Mouse (Mus musculus): ENCODE measurements at regions not wholly inside any gene's neighbourhood (a gene's known extent, or its start where the extent isn't known, plus 50 kb on each side); places are given as distances from the start of the nearest gene placed in this dataset.

DNA sequence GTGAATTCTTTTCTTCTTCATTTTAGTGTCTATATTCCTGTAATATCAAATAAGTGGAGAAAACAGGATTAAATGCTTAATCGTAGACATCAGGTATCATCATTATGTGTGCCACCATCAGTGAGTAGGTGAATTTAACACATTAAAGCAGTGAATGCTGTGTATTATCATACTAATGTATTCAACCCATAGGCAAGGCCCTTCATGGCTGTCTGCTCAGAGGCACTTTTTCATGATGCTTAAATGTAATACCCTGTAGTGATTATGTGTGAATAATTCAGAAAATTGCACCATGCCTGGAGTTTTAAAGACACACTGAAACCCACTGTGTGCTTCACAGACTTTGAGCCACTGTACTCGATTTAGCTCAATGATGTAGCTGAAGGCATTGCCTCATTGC lies 583.2 kb upstream of the Robo1 start:
- no peak for ATAC-seq (ENCODE audit: insufficient read depth, low FRiP score)
- WGBS = 78% methylated on average over 2 of the region's 2 CpGs
- no peak overlapping the region for H3K27ac ChIP-seq (ENCODE audit: low read length)

DNA sequence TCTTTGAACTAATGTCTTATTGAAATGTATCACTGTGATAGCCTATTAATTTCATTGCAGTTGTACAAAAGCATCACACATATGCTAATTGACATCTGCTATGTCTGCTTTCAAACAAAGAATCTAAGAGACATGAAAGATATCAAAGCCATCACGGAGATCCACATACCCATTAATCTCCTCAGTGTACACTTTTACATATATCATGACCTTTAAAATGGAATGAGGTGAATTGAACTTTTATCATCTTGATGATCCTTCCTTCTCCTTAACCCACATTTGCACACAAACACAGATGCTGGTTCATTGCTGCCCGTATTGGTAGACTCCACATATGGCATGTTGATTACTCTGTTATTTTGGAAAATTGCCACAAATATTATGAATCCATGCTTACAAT lies 570.2 kb upstream of the Robo1 start:
- H3K4me3 ChIP-seq (replicated peaks; ENCODE audit: low read length) = no peak overlapping the region
- H3K27ac ChIP-seq (ENCODE audit: low read length) = no peak overlapping the region
- no peak overlapping the region for H3K4me2 ChIP-seq (ENCODE audit: low read depth, low read length)
- no peaks in the 10 kb centered on the region for H3K27me3 ChIP-seq (ENCODE audit: control insufficient read depth, insufficient read depth, low read length)
- WGBS = 75% methylated on average over 2 of the region's 2 CpGs
- no peak overlapping the region for H3K9ac ChIP-seq (ENCODE audit: low read length)
- H3K9me3 ChIP-seq (replicated peaks; ENCODE audit: control insufficient read depth, low read length) = no peaks in the 10 kb centered on the region
- no peaks in the 10 kb centered on the region for H3K4me1 ChIP-seq (ENCODE audit: control insufficient read depth, insufficient read depth, low read length)
- no peaks in the 10 kb centered on the region for H3K36me3 ChIP-seq (ENCODE audit: control insufficient read depth, insufficient read depth, low read length)
- no peak for ATAC-seq (ENCODE audit: insufficient read depth, low FRiP score)

More for the DNA sequence above, 583.2 kb upstream of the Robo1 start:
- no peak overlapping the region for H3K4me2 ChIP-seq (ENCODE audit: low read depth, low read length)
- H3K4me3 ChIP-seq (replicated peaks; ENCODE audit: low read length) = no peak overlapping the region
- H3K9ac ChIP-seq (ENCODE audit: low read length) = no peak overlapping the region
- no peaks in the 10 kb centered on the region for H3K27me3 ChIP-seq (ENCODE audit: control insufficient read depth, insufficient read depth, low read length)
- no peaks in the 10 kb centered on the region for H3K36me3 ChIP-seq (ENCODE audit: control insufficient read depth, insufficient read depth, low read length)
- H3K4me1 ChIP-seq (ENCODE audit: control insufficient read depth, insufficient read depth, low read length) = no peaks in the 10 kb centered on the region
- no peaks in the 10 kb centered on the region for H3K9me3 ChIP-seq (replicated peaks; ENCODE audit: control insufficient read depth, low read length)

DNA sequence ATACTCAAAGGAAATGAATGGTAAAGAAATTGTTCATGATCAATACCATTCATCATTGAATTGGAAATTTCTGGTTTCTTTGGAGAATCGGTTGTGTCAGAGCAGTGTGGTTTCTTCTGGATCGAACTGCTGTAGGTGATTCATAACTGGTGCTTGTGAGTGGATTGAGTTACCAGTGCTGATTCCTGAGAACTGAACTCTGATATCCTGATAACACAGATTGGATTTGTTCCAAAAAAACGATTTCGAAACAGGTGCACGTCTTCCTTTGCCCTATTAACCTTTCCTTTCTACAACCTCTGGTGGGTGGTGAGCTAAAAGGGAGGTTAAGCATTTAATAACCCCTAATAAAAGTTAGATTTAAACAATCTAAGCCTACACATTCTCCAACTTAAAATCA lies 569.0 kb upstream of the Robo1 start:
- Histone ChIP-seq H3K4me2 (ENCODE audit: low read depth, low read length) (no peak overlapping the region), H3K9ac (ENCODE audit: low read length) (no peak overlapping the region), H3K36me3 (ENCODE audit: control insufficient read depth, insufficient read depth, low read length) (no peaks in the 10 kb centered on the region), H3K27ac (ENCODE audit: low read length) (no peak overlapping the region), H3K4me1 (ENCODE audit: control insufficient read depth, insufficient read depth, low read length) (no peaks in the 10 kb centered on the region), H3K4me3 (replicated peaks; ENCODE audit: low read length) (no peak overlapping the region), H3K27me3 (ENCODE audit: control insufficient read depth, insufficient read depth, low read length) (no peaks in the 10 kb centered on the region), H3K9me3 (replicated peaks; ENCODE audit: control insufficient read depth, low read length) (no peaks in the 10 kb centered on the region)
- 81% methylated on average over 5 of the region's 5 CpGs for WGBS
- ATAC-seq (ENCODE audit: insufficient read depth, low FRiP score) = no peak

DNA sequence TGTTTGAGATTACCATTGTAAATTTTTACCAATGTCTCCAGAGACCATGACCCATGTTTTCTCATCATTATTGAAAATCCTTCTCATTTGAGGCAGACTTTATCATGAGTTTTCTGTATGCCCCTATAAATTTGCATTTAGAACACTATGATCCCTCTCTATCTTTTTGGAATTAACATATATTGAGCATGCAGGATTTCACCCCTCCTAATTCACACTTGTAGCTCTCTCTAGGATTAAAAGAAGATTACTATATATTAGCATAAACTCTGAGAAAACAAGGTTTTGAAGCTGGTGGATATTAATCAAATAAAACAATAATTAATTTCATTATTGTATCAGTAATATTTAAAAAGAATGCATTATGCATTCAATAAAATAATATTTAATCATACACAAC lies 527.2 kb upstream of the Robo1 start:
- Histone ChIP-seq H3K36me3 (ENCODE audit: control insufficient read depth, insufficient read depth, low read length) (no peaks in the 10 kb centered on the region), H3K9me3 (replicated peaks; ENCODE audit: control insufficient read depth, low read length) (no peaks in the 10 kb centered on the region), H3K27ac (ENCODE audit: low read length) (no peak overlapping the region), H3K4me3 (replicated peaks; ENCODE audit: low read length) (no peak overlapping the region), H3K9ac (ENCODE audit: low read length) (no peak overlapping the region), H3K27me3 (ENCODE audit: control insufficient read depth, insufficient read depth, low read length) (no peaks in the 10 kb centered on the region), H3K4me2 (ENCODE audit: low read depth, low read length) (no peak overlapping the region), H3K4me1 (ENCODE audit: control insufficient read depth, insufficient read depth, low read length) (no peaks in the 10 kb centered on the region)
- no peak for ATAC-seq (ENCODE audit: insufficient read depth, low FRiP score)

DNA sequence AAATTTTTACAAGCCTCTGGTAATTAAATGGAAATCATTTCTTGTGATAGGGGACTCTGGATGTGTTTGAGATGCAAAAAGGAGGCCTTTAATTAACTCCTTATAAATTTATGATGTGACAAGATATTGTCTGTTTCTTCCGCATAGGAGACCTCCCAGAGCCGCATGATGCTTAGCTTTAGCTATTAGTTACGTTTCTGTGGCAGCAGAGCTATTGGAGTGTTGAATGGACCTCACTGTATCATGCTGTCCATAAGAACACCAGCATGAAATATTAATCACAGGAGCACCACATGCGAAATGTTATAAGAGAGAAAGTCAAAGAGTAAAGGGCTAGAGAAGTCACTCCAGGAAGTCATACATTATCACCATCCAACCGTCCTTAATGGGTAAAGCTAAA lies 495.3 kb upstream of the Robo1 start:
- no peak for ATAC-seq (ENCODE audit: insufficient read depth, low FRiP score)
- Histone ChIP-seq H3K27ac (ENCODE audit: low read length) (no peak overlapping the region), H3K9me3 (replicated peaks; ENCODE audit: control insufficient read depth, low read length) (no peaks in the 10 kb centered on the region), H3K4me3 (replicated peaks; ENCODE audit: low read length) (no peak overlapping the region), H3K9ac (ENCODE audit: low read length) (no peak overlapping the region), H3K27me3 (ENCODE audit: control insufficient read depth, insufficient read depth, low read length) (no peaks in the 10 kb centered on the region), H3K36me3 (ENCODE audit: control insufficient read depth, insufficient read depth, low read length) (no peaks in the 10 kb centered on the region), H3K4me2 (ENCODE audit: low read depth, low read length) (no peak overlapping the region), H3K4me1 (ENCODE audit: control insufficient read depth, insufficient read depth, low read length) (no peaks in the 10 kb centered on the region)
- WGBS = 70% methylated on average over 5 of the region's 5 CpGs

DNA sequence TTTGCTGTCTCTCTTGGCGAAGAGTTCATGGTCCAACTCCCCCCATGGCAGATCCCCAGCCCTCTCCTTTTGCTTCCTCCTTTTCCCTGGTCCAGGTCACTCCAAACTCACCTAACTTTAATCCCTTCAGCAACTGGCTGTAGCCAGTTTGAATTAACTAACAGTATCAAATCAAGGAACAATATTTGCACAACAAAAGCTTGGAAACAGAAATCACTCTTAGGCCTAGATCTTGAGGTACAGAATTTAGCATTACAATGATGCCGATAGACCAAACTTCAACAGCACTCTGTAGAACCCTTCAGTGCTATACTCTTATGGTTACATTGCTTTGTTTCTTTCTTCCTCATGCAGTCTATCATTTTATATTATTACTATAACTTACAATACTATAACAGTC lies 472.8 kb upstream of the Robo1 start:
- Histone ChIP-seq H3K4me1 (ENCODE audit: control insufficient read depth, insufficient read depth, low read length) (no peaks in the 10 kb centered on the region), H3K9me3 (replicated peaks; ENCODE audit: control insufficient read depth, low read length) (no peaks in the 10 kb centered on the region), H3K4me2 (ENCODE audit: low read depth, low read length) (no peak overlapping the region), H3K36me3 (ENCODE audit: control insufficient read depth, insufficient read depth, low read length) (no peaks in the 10 kb centered on the region), H3K27me3 (ENCODE audit: control insufficient read depth, insufficient read depth, low read length) (no peaks in the 10 kb centered on the region), H3K4me3 (replicated peaks; ENCODE audit: low read length) (no peak overlapping the region), H3K27ac (ENCODE audit: low read length) (no peak overlapping the region), H3K9ac (ENCODE audit: low read length) (no peak overlapping the region)
- 96% methylated on average over 2 of the region's 2 CpGs for WGBS
- ATAC-seq (ENCODE audit: insufficient read depth, low FRiP score) = no peak

DNA sequence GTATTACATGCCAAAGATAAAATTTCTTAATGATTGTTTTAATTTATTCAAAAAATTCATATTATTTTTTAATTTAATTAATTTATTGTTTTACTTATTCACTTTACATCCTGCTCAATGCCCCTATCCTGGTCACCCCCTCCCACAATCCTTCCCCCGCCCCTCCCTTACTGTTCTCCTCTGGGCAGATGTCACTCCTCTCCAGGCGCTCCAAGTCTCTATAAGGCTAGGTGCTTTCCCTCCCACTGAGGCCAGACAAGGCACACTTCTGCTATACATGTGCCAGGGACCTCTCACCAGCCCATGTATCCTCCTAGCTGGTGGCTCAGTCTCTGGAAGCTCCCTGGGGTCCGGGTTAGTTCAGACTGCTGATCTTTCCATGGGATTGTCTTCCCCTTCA lies 458.0 kb upstream of the Robo1 start:
- 84% methylated on average over 3 of the region's 3 CpGs for WGBS
- no peaks in the 10 kb centered on the region for H3K36me3 ChIP-seq (ENCODE audit: control insufficient read depth, insufficient read depth, low read length)
- no peaks in the 10 kb centered on the region for H3K9me3 ChIP-seq (replicated peaks; ENCODE audit: control insufficient read depth, low read length)
- H3K27me3 ChIP-seq (ENCODE audit: control insufficient read depth, insufficient read depth, low read length) = no peaks in the 10 kb centered on the region
- no peak overlapping the region for H3K27ac ChIP-seq (ENCODE audit: low read length)
- H3K9ac ChIP-seq (ENCODE audit: low read length) = no peak overlapping the region
- no peak for ATAC-seq (ENCODE audit: insufficient read depth, low FRiP score)
- H3K4me1 ChIP-seq (ENCODE audit: control insufficient read depth, insufficient read depth, low read length) = no peaks in the 10 kb centered on the region
- H3K4me3 ChIP-seq (replicated peaks; ENCODE audit: low read length) = no peak overlapping the region
- no peak overlapping the region for H3K4me2 ChIP-seq (ENCODE audit: low read depth, low read length)

DNA sequence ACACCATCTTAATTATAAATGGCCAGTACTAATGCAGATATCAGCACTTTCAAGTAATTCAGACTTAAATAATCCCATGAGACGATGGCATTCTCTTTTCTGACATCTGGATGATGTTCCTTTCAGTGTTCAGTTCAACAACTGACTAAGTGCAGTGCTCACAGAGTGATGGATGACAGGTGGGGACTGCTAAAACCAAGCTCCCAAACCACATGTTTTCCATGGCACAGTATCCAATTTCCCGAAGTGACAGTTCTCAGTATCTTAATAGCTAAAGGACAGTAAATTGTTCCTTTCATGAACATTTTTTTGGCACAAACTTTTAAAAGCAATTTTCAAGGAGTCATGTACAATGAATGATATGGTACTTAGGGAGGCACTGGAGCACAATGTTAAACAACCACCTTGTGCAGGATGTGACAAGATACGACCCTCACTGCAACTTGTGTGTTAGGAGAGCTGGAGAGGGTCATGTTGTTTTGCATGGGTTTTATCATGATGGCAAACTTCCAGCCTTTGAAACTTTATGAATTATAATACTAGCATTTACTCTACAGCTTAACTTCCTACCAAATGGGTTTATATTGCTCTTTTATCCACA lies 456.4 kb upstream of the Robo1 start:
- Histone ChIP-seq H3K9ac (ENCODE audit: low read length) (no peak overlapping the region), H3K4me2 (ENCODE audit: low read depth, low read length) (no peak overlapping the region), H3K27ac (ENCODE audit: low read length) (no peak overlapping the region), H3K4me3 (replicated peaks; ENCODE audit: low read length) (no peak overlapping the region), H3K4me1 (ENCODE audit: control insufficient read depth, insufficient read depth, low read length) (no peaks in the 10 kb centered on the region), H3K9me3 (replicated peaks; ENCODE audit: control insufficient read depth, low read length) (no peaks in the 10 kb centered on the region), H3K27me3 (ENCODE audit: control insufficient read depth, insufficient read depth, low read length) (no peaks in the 10 kb centered on the region), H3K36me3 (ENCODE audit: control insufficient read depth, insufficient read depth, low read length) (no peaks in the 10 kb centered on the region)
- 40% methylated on average over 3 of the region's 3 CpGs for WGBS
- ATAC-seq (ENCODE audit: insufficient read depth, low FRiP score) = no peak

DNA sequence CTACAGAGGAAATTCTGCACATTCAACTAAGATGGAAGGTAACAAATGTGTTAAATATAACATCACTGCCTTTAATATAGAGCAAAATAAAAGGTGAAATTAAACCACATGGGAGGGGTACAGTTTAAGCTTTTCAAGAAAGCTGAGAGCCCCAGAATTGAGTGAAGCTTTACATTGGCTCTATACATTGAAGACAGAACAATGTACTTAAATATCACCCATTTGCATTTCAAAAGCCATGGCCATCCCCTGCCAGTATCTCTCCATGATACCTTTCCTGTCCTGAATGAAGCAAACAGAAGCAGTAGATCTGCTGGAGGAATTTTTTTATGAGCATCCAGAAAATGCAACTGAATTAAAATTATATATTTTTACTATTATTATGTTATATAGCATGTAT lies 450.2 kb upstream of the Robo1 start:
- Histone ChIP-seq H3K27me3 (ENCODE audit: control insufficient read depth, insufficient read depth, low read length) (no peaks in the 10 kb centered on the region), H3K9ac (ENCODE audit: low read length) (no peak overlapping the region)
- ATAC-seq (ENCODE audit: insufficient read depth, low FRiP score) = no peak

DNA sequence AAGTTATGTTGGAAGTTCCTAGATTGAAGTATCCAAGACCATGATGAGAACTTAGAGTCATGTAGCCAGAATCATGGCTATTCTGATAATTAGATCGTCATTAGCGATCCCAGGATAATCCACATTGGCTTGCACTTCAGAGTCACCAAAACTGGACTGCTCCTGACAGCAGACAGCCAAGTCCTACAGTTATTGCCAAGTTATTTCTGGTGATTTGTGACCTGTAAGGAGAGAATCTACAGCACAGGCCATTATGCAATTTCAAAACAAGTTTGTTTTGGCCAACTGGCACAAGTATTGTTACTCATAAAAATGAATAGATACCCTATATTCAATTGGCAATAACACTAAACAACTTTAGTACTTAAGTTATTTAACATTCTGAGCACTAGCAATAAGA lies 447.9 kb upstream of the Robo1 start:
- no peak for ATAC-seq (ENCODE audit: insufficient read depth, low FRiP score)
- H3K4me2 ChIP-seq (ENCODE audit: low read depth, low read length) = no peak overlapping the region
- no peak overlapping the region for H3K27ac ChIP-seq (ENCODE audit: low read length)
- H3K36me3 ChIP-seq (ENCODE audit: control insufficient read depth, insufficient read depth, low read length) = no peaks in the 10 kb centered on the region
- H3K4me1 ChIP-seq (ENCODE audit: control insufficient read depth, insufficient read depth, low read length) = no peaks in the 10 kb centered on the region
- H3K9ac ChIP-seq (ENCODE audit: low read length) = no peak overlapping the region
- 81% methylated on average over 2 of the region's 2 CpGs for WGBS
- no peaks in the 10 kb centered on the region for H3K9me3 ChIP-seq (replicated peaks; ENCODE audit: control insufficient read depth, low read length)
- no peaks in the 10 kb centered on the region for H3K27me3 ChIP-seq (ENCODE audit: control insufficient read depth, insufficient read depth, low read length)
- no peak overlapping the region for H3K4me3 ChIP-seq (replicated peaks; ENCODE audit: low read length)

More for the DNA sequence above, 450.2 kb upstream of the Robo1 start:
- Histone ChIP-seq H3K36me3 (ENCODE audit: control insufficient read depth, insufficient read depth, low read length) (no peaks in the 10 kb centered on the region), H3K4me3 (replicated peaks; ENCODE audit: low read length) (no peak overlapping the region), H3K9me3 (replicated peaks; ENCODE audit: control insufficient read depth, low read length) (no peaks in the 10 kb centered on the region), H3K4me1 (ENCODE audit: control insufficient read depth, insufficient read depth, low read length) (no peaks in the 10 kb centered on the region), H3K27ac (ENCODE audit: low read length) (no peak overlapping the region), H3K4me2 (ENCODE audit: low read depth, low read length) (no peak overlapping the region)
